Mouse (Mus musculus): ENCODE measurements at regions not wholly inside any gene's neighbourhood (a gene's known extent, or its start where the extent isn't known, plus 50 kb on each side); places are given as distances from the start of the nearest gene placed in this dataset.

DNA sequence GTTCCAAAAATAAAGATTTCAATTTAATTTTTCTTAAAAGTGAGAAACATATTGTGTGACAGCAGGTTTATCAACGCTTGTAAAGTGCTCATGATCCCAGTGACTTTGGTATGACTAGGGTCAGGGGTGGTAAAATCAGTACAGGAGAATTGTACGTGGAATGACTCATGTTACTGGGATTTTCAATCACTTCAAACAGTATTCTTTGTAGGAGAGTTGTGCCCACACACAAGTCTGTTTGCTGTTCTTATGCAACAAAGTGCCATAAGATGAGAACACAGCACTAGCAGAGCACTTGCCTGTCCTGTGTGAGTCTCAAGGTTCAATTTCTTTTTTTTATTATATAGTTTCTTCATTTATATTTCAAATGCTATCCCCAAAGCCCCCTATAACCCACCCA lies 166.5 kb downstream of the Smarca1 start:
- no peak for DNase-seq (ENCODE audit: low spot score)

DNA sequence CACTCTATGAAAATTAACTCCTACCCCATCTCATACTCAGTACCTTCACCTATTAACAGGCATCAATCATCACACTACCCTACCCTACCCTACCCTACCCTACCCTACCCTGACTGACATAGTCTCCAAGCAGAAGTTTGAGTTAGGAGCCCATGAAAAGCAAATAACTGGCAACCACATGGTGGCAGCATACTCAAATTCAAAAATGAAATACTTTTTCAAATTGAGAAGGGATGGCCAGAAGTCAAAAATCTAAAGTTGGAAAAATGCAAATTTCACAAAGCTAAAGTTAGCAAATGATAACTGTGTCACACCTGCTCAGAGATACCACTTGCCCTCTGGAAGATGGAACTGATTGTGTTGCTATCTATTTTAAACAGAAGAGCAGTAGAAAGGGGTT lies 189.7 kb downstream of the Smarca1 start:
- DNase-seq (ENCODE audit: low spot score), result peak; percentile 2

DNA sequence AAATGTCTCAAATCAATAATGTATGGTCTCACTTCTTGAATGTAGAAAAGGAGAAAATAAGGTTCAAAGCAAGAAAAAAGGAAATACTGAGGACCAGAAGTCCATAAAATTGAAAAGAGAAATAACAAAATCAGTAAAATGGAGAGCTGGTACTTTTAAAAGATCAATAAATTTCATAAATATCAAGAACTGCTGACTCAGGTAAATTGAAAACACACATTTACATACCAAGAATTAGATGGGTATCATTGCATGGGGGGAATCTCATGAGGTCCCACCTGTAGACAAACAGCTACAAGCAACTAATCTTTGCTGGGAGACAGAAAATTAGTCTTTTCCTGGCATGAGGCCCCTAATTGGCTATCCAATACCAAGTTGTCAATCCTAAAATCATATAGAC lies 224.0 kb downstream of the Smarca1 start:
- DNase-seq (ENCODE audit: low spot score), result no peak

DNA sequence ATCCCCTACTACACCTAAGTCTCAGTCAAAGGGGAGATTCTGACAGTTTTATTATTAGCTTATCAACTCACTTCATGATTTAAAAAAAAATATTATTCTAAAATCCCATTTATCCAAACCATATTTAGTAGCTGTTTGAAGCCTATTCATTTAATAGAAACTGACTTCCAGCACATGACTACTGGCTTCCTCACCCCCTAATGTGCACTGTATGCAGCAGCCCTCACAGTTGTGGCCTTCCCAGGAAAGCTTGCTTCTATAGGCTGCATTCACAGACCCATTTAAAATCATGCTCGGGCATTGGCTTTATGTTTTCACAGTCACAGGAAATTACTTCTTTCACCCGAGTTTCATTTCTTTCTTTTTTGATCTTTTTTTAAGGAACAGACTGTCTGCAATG lies 246.3 kb downstream of the Smarca1 start:
- no peak for DNase-seq (ENCODE audit: low spot score)

DNA sequence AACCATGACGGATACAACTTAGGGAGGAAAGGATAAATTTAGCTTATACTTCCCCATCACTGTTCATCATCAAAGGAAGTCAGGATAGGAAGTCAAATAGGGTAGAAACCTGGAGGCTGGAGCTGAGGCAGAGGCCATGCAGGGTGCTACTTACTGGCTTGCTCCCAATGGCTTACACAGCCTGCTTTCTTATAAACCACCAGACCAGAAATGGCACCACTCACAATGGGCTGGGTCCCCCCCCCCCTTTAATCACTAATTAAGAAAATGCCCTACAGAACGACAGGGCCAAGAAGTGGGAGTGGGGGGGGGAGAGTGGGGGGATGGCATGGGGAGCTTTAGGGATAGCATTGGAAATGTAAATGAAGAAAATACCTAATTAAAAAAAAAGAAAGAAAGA lies 251.6 kb downstream of the Smarca1 start:
- no peak for DNase-seq (ENCODE audit: low spot score)

DNA sequence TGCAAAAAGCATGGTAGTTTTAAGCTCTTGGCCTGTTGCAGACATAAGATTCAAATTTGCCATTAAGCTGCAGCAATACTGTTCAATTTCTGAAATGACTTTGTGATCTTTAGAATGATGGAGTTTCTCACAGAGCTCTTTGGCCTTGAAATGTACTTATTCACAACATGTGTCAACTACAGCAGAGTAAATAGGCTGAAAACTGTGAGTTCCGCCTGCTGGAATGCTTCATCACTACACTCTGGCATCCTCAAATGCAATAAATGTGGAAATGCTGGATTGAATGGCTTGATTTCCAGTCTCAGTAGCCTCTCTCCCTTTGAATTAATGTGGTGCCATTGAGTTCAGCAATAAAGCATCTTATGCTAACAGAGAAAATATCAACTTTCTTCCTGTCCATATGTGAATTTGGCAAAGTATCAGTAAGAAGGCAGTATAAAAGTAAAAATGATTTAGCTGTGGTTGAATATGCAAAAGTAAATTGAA lies 253.9 kb downstream of the Smarca1 start:
- DNase-seq (ENCODE audit: low spot score), result no peak

DNA sequence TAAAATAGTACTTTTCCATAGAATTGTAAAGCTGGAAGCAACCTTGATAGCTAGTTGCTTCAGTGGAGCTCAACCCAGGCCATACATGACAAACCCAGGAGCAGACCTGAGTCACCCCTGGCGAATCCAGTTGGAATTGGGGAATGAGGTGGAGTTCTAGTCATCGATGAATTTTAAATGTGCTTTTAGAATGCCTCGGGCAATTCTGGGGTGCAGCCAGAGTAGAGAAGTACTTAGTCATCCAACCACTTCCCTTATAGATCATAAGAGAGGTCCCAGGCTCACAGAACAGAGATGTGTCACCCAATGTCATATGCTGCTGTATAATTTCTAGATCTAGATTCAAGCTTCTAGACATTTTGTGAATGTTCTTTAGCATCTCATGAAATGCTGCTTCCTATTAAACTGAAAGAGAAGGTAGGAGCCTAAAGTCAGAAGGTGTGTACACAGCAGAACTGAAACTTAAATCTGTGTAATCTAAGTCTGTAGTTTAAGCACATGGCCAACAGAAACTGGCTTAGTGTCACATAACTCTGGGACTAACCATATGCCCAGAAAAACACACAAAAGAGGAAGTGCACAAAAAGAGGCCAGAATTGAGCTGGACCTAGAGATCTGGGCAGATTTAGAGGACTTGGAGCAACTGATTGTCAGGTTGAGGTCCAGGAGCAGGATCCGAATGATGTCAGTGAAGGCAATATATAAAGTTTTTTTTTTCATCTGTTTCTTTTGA lies 269.7 kb downstream of the Smarca1 start:
- DNase-seq (ENCODE audit: low spot score), result no peak

DNA sequence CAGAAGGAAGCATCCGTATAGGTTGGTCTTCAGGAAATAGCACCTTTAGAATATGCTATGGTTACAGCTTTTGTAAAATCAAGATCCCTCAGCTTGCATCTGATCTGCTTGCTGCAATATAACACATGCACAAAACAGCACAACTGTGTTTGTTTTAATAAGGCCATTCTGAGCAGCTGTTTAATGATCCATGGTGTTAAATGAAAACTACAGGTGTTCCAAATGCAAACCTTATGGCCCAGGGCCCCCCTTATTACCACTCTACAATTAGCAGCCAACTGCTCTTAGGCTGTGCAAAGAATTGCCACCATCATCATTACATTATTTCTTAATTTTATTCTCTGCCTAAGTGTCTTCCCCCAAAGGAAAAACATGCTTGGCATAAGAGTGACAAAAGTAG lies 280.4 kb downstream of the Smarca1 start:
- no peak for DNase-seq (ENCODE audit: low spot score)

Data from urinary bladder, postnatal 14 days (tissue).